Mouse (Mus musculus) layer of hippocampus, postnatal 14 days (tissue): Measurements from ENCODE around the gene Stat3. TPM values are rescaled to one million over a fixed set of nuclear protein-coding genes. Genes with fewer than 3 reads are reported as not detected.
A peak's percentile ranks its signal among the peaks of the same experiment; 100 is the strongest.

ENCODE experiments used
- DNase-seq, 2 experiments: peaks; one replicate each; pipeline ENCODE4 v3.0.0; 2021 to 2022; ENCODE audit warnings: low spot score in 2 of 2, mixed read lengths in 1 of 2
- total RNA-seq, 2 experiments: library from RNA; stranded (reverse); gene quantifications; 2 replicates each; pipeline ENCODE4 v1.2.3; 2021

Gene Stat3
- total RNA-seq, 2 experiments from 2014 or later: 34.9 to 36.4 TPM

GRCm38 (mm10) chr11:100931254-100931921 lies 8.0 kb downstream of the Stat3 start:
- no peak for DNase-seq

- DNase-seq: no peak
Observed at GRCm38 (mm10) chr11:100930611-100931010, 8.7 kb downstream of the Stat3 start.

GRCm38 (mm10) chr11:100927386-100927785 lies 12.0 kb downstream of the Stat3 start:
- no peak for DNase-seq

- DNase-seq: no peak
Observed at GRCm38 (mm10) chr11:100924386-100924919, 14.9 kb downstream of the Stat3 start.

- DNase-seq: no peak
Observed at GRCm38 (mm10) chr11:100920887-100921624, 18.3 kb downstream of the Stat3 start.

GRCm38 (mm10) chr11:100918007-100918406 lies 21.3 kb downstream of the Stat3 start:
- DNase-seq: no peak

GRCm38 (mm10) chr11:100916432-100916971 lies 22.8 kb downstream of the Stat3 start:
- DNase-seq: no peak

- DNase-seq: no peak
Observed at GRCm38 (mm10) chr11:100915063-100915462, 24.3 kb downstream of the Stat3 start.

- no peak for DNase-seq
Observed at GRCm38 (mm10) chr11:100914415-100914814, 24.9 kb downstream of the Stat3 start.

GRCm38 (mm10) chr11:100912401-100913155 lies 26.8 kb downstream of the Stat3 start:
- DNase-seq: no peak

GRCm38 (mm10) chr11:100908567-100908966 lies 30.8 kb downstream of the Stat3 start:
- DNase-seq: no peak

GRCm38 (mm10) chr11:100908112-100908511 lies 31.2 kb downstream of the Stat3 start:
- no peak for DNase-seq

- DNase-seq: no peak
Observed at GRCm38 (mm10) chr11:100906885-100907284, 32.5 kb downstream of the Stat3 start.

- DNase-seq: no peak
Observed at GRCm38 (mm10) chr11:100905929-100906328, 33.4 kb downstream of the Stat3 start.

GRCm38 (mm10) chr11:100904580-100905351 lies 34.6 kb downstream of the Stat3 start:
- DNase-seq: no peak

GRCm38 (mm10) chr11:100898441-100899199 lies 40.7 kb downstream of the Stat3 start:
- no peak for DNase-seq

- peak; percentile 57 to 75 for DNase-seq
Observed at GRCm38 (mm10) chr11:100897294-100898231, 41.8 kb downstream of the Stat3 start.

GRCm38 (mm10) chr11:100896078-100896477 lies 43.3 kb downstream of the Stat3 start:
- no peak for DNase-seq
